Mouse (Mus musculus) megakaryocyte, embryonic 14.5 days (primary cell): ENCODE data around the gene Gprasp1. TPM values are rescaled to one million over a fixed set of nuclear protein-coding genes. Genes with fewer than 3 reads are reported as not detected.
"Not testable (repeated sequence)": the region's sequence is repeated elsewhere in the genome, so short reads cannot be mapped to it uniquely, and the experiment has no call there.

Experiments
- H3K27me3 ChIP-seq: replicated peaks from 2 replicates; pipeline ENCODE3; 2012; ENCODE audit warnings: inconsistent platforms
- H3K36me3 ChIP-seq: replicated peaks from 2 replicates; pipeline ENCODE3; 2012; ENCODE audit warnings: low read length, inconsistent platforms, mixed read lengths
- H3K4me1 ChIP-seq: 2 replicates; pipeline ENCODE4 v1.6.1; 2012; ENCODE audit warnings: inconsistent platforms
- H3K4me3 ChIP-seq: replicated peaks from 2 replicates; pipeline ENCODE3; 2012; ENCODE audit warnings: moderate library complexity, mild to moderate bottlenecking, inconsistent platforms
- H3K9me3 ChIP-seq: 2 replicates; pipeline ENCODE4 v1.6.1; 2012; ENCODE audit warnings: inconsistent platforms
- FLI1 ChIP-seq: IDR thresholded peaks from 2 replicates; pipeline ENCODE4 v1.6.1; 2012; ENCODE audit warnings: low read length, inconsistent platforms, mixed read lengths
- GATA1 ChIP-seq: IDR thresholded peaks from 3 replicates; pipeline ENCODE4 v1.6.1; 2012; ENCODE audit warnings: mixed read lengths, low read length, inconsistent platforms, borderline replicate concordance
- polyA plus RNA-seq: library from polyadenylated mRNA; stranded (reverse); fragments of >175 nt; gene quantifications from 2 replicates; pipeline ENCODE4 v1.2.3, GENCODE M21; 2012; ENCODE audit warnings: low replicate concordance; ENCODE audit not compliant: insufficient read depth

Gprasp1 gene
- polyA plus RNA-seq, 1 experiment: 2.6 TPM

GRCm38 (mm10) chrX:135837896-135838295, 95.4 kb downstream of the Gprasp1 start:
- H3K9me3 ChIP-seq: no peaks in the 10 kb centered on the region
- peaks cover 6% of the 10 kb centered on the region; the same call in 1 of the 2 replicates for H3K4me1 ChIP-seq
- H3K4me3 ChIP-seq: no peak overlapping the region
- H3K36me3 ChIP-seq: no peaks in the 10 kb centered on the region
- TF ChIP-seq FLI1 (no peak), GATA1 (no peak)
- peaks cover 21% of the 10 kb centered on the region for H3K27me3 ChIP-seq

GRCm38 (mm10) chrX:135838521-135839360, 96.2 kb downstream of the Gprasp1 start, which contains the start of gene Gprasp2:
Gene Gprasp2 (plus strand): TSS chrX:135839034.
- peak within 1 kb of the TSS; percentile 74 for H3K4me3 ChIP-seq
- H3K27me3 ChIP-seq: peaks cover 23% of the 10 kb centered on the region
- not testable (repeated sequence) for H3K36me3 ChIP-seq, H3K4me1 ChIP-seq, H3K9me3 ChIP-seq

- H3K4me1 ChIP-seq, H3K9me3 ChIP-seq, H3K36me3 ChIP-seq: not testable (repeated sequence)
- Histone ChIP-seq H3K27me3 (peaks cover 24% of the 10 kb centered on the region), H3K4me3 (peak overlapping the region; percentile 74)
Measured at GRCm38 (mm10) chrX:135839397-135840391, 97.2 kb downstream of the Gprasp1 start.

Other genes starting within 250 kb of the Gprasp1 start
- not detected in 2 replicates for gene AV320801, start 248.1 kb upstream of the Gprasp1 start, polyA plus RNA-seq
- gene Nxf7, start 144.0 kb upstream of the Gprasp1 start, polyA plus RNA-seq: not detected in 2 replicates
- not detected in 2 replicates for gene Prame, start 115.0 kb upstream of the Gprasp1 start, polyA plus RNA-seq
- not detected in 2 replicates for gene Tcp11x2, start 48.9 kb upstream of the Gprasp1 start, polyA plus RNA-seq
- gene Tmsb15a, start 17.5 kb upstream of the Gprasp1 start, polyA plus RNA-seq: not detected in 2 replicates
- gene Armcx5, start within 50 bp of the Gprasp1 start, polyA plus RNA-seq: not detected in 2 replicates
- gene Bhlhb9, start 54.9 kb downstream of the Gprasp1 start, polyA plus RNA-seq: 1.7 and 4.1 TPM in 2 replicates
- not detected in 2 replicates for gene Gprasp2, start 96.3 kb downstream of the Gprasp1 start, polyA plus RNA-seq